Mouse (Mus musculus) E14TG2a.4 (cell line): ENCODE results near the gene Gnb2.

Source experiments
- CTCF ChIP-seq: conservative IDR thresholded peaks from 2 replicates; pipeline ENCODE4 v1.5.1; 2014; ENCODE audit warnings: low read length
- NANOG ChIP-seq: IDR thresholded peaks from 2 replicates; pipeline ENCODE4 v1.6.1; 2014; ENCODE audit warnings: borderline replicate concordance, low read length, mixed read lengths

DNA sequence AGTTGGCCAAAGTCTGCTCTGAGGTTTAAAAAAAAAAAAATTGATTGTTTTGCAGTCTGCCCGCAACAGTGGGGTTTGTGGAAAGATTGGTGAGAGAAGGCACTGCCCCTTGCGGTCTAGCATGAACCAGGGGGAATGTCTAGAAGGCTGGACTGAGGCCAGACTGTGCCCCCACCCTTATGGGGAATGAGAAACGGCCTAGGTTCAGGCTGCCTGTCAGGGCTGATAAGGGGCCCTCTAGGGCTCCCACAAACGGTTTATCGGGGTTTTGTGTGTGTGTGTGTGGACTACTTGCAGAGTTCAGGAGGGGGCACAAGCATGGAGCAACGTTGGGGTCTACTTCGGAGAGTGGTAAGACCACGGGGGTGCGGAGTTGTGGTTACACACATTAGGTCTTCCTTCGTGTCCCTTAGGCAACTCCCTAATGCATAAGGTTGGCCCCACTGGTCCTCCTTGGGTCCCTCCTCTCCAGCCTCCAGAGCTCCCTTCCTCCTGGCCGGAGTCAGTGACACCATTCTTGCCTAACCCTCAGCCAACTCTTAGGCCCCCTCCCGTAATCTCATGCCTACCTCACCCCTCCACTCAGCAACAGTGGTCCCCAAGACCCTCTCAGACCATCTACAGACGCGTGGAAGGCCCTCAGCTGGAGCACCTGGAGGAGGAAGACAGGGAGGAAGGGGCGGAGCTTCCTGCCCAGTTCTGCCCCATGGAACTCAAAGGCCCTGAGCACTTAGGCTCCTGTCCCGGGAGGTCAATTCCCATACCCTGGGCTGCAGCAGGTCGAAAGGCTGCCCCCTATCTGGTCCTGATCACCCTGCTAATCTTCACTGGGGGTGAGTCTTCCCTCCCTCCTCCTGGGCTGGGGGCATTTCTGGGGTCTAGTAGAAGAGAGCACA is 37.6 kb upstream of the Gnb2 start:
- no peak for TF ChIP-seq CTCF
- TF ChIP-seq NANOG = no peak
